Mouse (Mus musculus) midbrain, embryonic 10.5 days (tissue): Measurements from ENCODE around the gene Tmem176a. TPM values are rescaled to one million over a fixed set of nuclear protein-coding genes. Genes with fewer than 3 reads are reported as not detected.
"Not testable (repeated sequence)": the region's sequence is repeated elsewhere in the genome, so short reads cannot be mapped to it uniquely, and the experiment has no call there.

Experiments
- DNase-seq: peaks from one replicate; pipeline ENCODE4 v3.0.0-alpha.2; 2017; ENCODE audit warnings: low spot score
- H3K27ac ChIP-seq: fragments of 300-500 bp; sonication (generic); replicated peaks from 2 replicates; pipeline ENCODE4 v1.5.1; 2016; ENCODE audit warnings: mild to moderate bottlenecking
- H3K27me3 ChIP-seq: fragments of 300-500 bp; sonication (generic); 2 replicates; pipeline ENCODE4 v1.6.1; 2016; ENCODE audit warnings: low read depth, mild to moderate bottlenecking; ENCODE audit not compliant: poor library complexity, severe bottlenecking
- H3K36me3 ChIP-seq: fragments of 300-500 bp; sonication (generic); 2 replicates; pipeline ENCODE4 v1.6.1; 2016; ENCODE audit warnings: mild to moderate bottlenecking, moderate library complexity
- H3K4me1 ChIP-seq: fragments of 300-500 bp; sonication (generic); 2 replicates; pipeline ENCODE4 v1.6.1; 2016
- H3K4me3 ChIP-seq: fragments of 300-500 bp; sonication (generic); 2 replicates; pipeline ENCODE4 v1.5.1; 2016; ENCODE audit warnings: mild to moderate bottlenecking, moderate library complexity
- H3K9me3 ChIP-seq: fragments of 300-500 bp; sonication (generic); replicated peaks from 2 replicates; pipeline ENCODE4 v1.6.1; 2016; ENCODE audit warnings: mild to moderate bottlenecking
- WGBS: fragments of 180-500 bp; shearing (Covaris S2); methylation state at CpG from one replicate; pipeline ENCODE4 v1.1.7; 2016; 5-methylcytosine and 5-hydroxymethylcytosine counted together
- polyA plus RNA-seq: library from polyadenylated mRNA; unstranded; fragments of >200 nt; fragmentation: Nextera tagmentation; extraction: Ambion mirVana; gene quantifications from 2 replicates; pipeline ENCODE4 v1.2.1, GENCODE M21; 2016

Gene Tmem176a
- 10.9 and 14.4 TPM in 2 replicates for polyA plus RNA-seq

GRCm38 (mm10) chr6:48840371-48840969 is at the start of gene Tmem176a:
Tmem176a (plus strand) TSS chr6:48840919.
- Histone ChIP-seq H3K36me3 (no peaks in the 10 kb centered on the region), H3K4me3 (peak within 1 kb of the TSS; percentile 45), H3K4me1 (peaks cover 25% of the 10 kb centered on the region), H3K9me3 (no peaks in the 10 kb centered on the region), H3K27me3 (no peaks in the 10 kb centered on the region), H3K27ac (peak within 1 kb of the TSS; percentile 81)
- no peak for DNase-seq
- 53% methylated on average over 7 of the region's 7 CpGs for WGBS

GRCm38 (mm10) chr6:48801897-48802296 is 38.8 kb upstream of the Tmem176a start:
- Histone ChIP-seq H3K4me1 (no peaks in the 10 kb centered on the region), H3K9me3 (no peaks in the 10 kb centered on the region), H3K27ac (no peak overlapping the region), H3K36me3 (no peaks in the 10 kb centered on the region), H3K27me3 (no peaks in the 10 kb centered on the region), H3K4me3 (no peak overlapping the region)
- no peak for DNase-seq
- 97% methylated on average over 1 of the region's 1 CpGs for WGBS

DNA sequence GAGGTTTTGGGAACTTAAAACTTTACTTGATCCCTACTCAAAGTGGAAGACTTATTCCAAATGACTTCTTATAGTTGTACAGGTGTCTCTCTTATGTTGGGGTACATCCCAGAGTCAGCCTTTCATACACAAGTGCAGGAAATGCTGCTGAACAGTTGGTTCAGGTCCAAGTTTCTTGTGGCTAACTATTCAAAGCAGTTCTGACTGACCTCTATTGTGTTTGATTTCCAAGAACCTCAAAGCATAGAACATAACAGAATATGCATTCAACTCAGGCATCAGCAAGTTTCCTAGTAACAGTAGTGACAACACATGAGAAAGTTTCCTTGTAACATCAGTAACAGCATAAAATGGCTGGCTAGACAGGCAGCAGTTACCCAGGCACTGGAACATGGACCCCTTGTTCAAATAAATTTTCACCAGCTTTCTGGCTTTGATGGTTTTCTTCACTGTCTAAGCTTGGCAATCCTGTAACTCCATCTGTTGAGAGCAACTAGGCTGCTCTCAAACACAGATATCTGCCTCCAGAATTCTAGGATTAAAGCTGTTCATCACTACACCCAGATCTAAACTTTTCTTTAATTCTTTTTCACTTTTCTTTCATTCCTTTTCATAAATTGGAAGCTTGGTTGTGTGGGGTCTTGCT is 37.2 kb upstream of the Tmem176a start:
- Histone ChIP-seq H3K9me3 (no peaks in the 10 kb centered on the region), H3K4me3 (no peak overlapping the region), H3K36me3 (no peaks in the 10 kb centered on the region), H3K27ac (no peak overlapping the region), H3K27me3 (no peaks in the 10 kb centered on the region), H3K4me1 (no peaks in the 10 kb centered on the region)
- no peak for DNase-seq

DNA sequence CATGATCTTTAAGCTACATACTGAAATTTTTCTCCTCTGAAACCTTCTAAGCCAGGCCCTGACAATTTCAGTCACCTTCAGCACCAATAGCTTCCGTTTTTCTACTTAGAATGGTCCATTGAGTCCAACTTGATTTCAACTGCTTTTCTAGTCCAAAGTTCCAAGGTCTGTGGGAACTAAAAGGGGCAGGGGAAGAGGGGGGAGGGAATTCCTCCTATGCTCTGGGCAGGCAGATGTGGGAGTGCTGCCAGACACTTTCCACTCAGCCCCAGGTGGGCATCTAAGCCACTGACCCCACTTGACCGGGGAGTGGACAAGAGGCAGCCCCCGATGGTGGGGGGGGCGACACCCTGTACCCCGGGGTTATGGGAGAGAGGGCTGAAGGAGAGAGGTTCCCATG is 36.4 kb upstream of the Tmem176a start:
- Histone ChIP-seq H3K4me3 (no peak overlapping the region), H3K36me3 (no peaks in the 10 kb centered on the region), H3K4me1 (no peaks in the 10 kb centered on the region), H3K27me3 (no peaks in the 10 kb centered on the region), H3K9me3 (no peaks in the 10 kb centered on the region), H3K27ac (no peak overlapping the region)
- WGBS, result 84% methylated on average over 5 of the region's 5 CpGs
- no peak for DNase-seq

- Histone ChIP-seq H3K9me3 (no peaks in the 10 kb centered on the region), H3K27me3 (no peaks in the 10 kb centered on the region), H3K4me1 (no peaks in the 10 kb centered on the region), H3K4me3 (no peak overlapping the region), H3K27ac (no peak overlapping the region), H3K36me3 (no peaks in the 10 kb centered on the region)
- WGBS, result 92% methylated on average over 3 of the region's 3 CpGs
- DNase-seq, result no peak
These were observed 34.0 kb upstream of the Tmem176a start for GRCm38 (mm10) chr6:48806746-48807145.

DNA sequence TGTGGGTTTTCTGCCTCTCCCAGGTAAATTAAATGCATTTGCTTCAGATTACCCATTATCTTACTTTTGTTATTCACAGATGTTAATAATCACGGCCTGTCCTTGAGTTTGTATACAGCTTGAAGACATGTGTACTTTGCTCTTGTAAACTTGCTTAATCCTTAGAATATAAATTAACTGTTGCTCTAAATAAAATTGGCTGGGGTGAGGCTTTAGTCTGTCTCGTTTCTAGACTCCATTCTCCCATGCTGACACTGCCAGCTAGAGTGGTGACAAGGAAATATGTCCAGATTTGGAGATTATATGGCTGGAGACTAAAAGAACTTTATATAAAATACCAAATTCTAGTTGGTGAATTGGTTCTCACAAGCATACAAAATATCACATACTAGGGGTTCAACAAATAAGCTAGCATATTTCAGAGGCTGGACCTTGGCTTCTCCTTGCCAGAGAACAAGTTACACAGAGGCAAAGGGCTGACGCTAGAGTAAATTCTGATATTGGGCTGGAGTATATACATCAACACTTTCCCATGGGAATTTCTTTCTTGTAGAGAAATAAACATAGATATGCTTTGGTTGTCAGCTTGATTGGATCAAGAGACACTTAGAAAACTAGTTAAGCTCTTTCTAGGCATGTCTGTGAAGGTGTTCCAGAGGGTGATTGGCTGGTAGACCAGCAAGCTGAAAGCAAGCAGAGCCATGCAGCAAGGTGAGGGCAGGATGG is 31.1 kb upstream of the Tmem176a start:
- WGBS, result 85% methylated on average over 3 of the region's 3 CpGs
- Histone ChIP-seq H3K4me3 (no peak overlapping the region), H3K27me3 (no peaks in the 10 kb centered on the region), H3K27ac (no peak overlapping the region), H3K4me1 (no peaks in the 10 kb centered on the region), H3K36me3 (no peaks in the 10 kb centered on the region), H3K9me3 (no peaks in the 10 kb centered on the region)
- DNase-seq, result no peak

- no peaks in the 10 kb centered on the region for H3K9me3 ChIP-seq
- DNase-seq, result no peak
- H3K27ac ChIP-seq, result no peak overlapping the region
- no peaks in the 10 kb centered on the region for H3K27me3 ChIP-seq
- no peaks in the 10 kb centered on the region for H3K36me3 ChIP-seq
- H3K4me1 ChIP-seq, result no peaks in the 10 kb centered on the region
- H3K4me3 ChIP-seq, result no peak overlapping the region
These were observed 25.7 kb upstream of the Tmem176a start for GRCm38 (mm10) chr6:48815013-48815412.

DNA sequence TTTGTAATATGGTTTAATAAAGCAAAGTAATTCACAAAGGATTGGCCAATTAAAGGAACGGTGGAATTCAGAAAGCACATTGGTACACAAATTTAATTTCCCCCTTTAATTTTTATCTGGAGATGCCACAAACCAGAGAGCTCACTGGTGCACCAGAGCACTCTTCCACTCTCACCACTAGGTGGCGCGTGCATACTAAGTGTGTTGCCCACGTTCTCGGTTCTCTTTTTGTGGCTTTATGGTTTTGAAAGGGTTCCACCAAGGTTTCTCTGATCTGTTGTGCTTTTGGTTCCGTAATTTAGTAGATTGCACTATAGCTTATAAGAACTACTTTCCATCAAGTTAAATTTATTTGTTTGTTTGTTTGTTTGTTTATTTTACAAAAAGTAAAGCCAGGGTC is 22.9 kb upstream of the Tmem176a start:
- Histone ChIP-seq H3K4me3 (no peak overlapping the region), H3K27ac (no peak overlapping the region), H3K4me1 (no peaks in the 10 kb centered on the region), H3K9me3 (no peaks in the 10 kb centered on the region), H3K27me3 (no peaks in the 10 kb centered on the region), H3K36me3 (no peaks in the 10 kb centered on the region)
- DNase-seq, result peak; percentile 67
- 12% methylated on average over 6 of the region's 6 CpGs for WGBS

GRCm38 (mm10) chr6:48821991-48822785 is 18.5 kb upstream of the Tmem176a start:
- 89% methylated on average over 7 of the region's 7 CpGs for WGBS
- not testable (repeated sequence) for H3K9me3 ChIP-seq, DNase-seq

DNA sequence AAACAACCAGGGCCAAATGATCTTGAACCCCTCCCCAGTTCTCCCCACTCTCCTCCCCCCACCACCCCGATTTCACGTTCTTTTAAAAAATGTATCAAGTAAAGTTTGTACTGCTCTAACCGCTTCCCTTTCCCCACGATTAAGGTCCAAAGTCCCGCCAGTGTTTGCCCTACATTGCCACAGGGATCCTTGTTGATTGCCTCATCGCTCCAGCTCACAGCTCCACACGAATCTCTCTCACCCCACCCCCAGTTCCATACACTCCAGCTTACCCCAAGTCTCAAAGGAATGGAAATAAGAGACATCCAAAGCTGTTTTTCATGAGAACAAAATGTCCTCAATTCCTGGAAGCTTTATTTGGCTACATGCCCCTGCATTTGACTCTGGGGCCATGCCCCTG is 15.7 kb upstream of the Tmem176a start:
- Histone ChIP-seq H3K27ac (no peak overlapping the region), H3K9me3 (no peaks in the 10 kb centered on the region), H3K4me3 (no peak overlapping the region), H3K4me1 (no peaks in the 10 kb centered on the region), H3K36me3 (no peaks in the 10 kb centered on the region), H3K27me3 (no peaks in the 10 kb centered on the region)
- WGBS, result 78% methylated on average over 7 of the region's 7 CpGs
- no peak for DNase-seq

More at GRCm38 (mm10) chr6:48821991-48822785, 18.5 kb upstream of the Tmem176a start:
- H3K36me3 ChIP-seq, H3K4me1 ChIP-seq, H3K27ac ChIP-seq, H3K4me3 ChIP-seq, H3K27me3 ChIP-seq: not testable (repeated sequence)

- Histone ChIP-seq H3K27me3 (no peaks in the 10 kb centered on the region), H3K36me3 (peaks cover 6% of the 10 kb centered on the region; the same call in 1 of the 2 replicates), H3K4me1 (no peaks in the 10 kb centered on the region), H3K9me3 (no peaks in the 10 kb centered on the region), H3K4me3 (no peak overlapping the region), H3K27ac (no peak overlapping the region)
- 88% methylated on average over 1 of the region's 1 CpGs for WGBS
- peak; percentile 5 for DNase-seq
These were observed 11.7 kb upstream of the Tmem176a start for GRCm38 (mm10) chr6:48828976-48829375.

DNA sequence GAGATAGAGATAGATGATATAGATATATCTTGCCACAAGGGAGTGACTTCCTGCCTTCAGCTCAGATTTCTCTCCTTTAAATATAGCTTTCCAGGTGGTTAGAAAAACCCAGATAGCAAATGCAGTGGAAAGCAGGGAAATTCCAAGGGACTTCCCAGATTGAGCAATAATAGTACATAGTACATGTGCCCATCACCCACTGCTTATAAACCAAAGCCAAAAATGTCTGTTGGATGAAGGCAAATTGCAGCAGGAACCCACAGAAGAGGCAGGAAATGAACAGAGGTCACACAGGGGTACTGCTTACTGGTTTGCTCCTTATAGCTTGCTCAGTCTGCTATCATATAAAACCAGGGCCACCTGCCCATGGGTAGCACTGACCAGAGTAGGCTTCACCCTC is 11.1 kb upstream of the Tmem176a start:
- Histone ChIP-seq H3K27ac (no peak overlapping the region), H3K27me3 (no peaks in the 10 kb centered on the region), H3K36me3 (peaks cover 12% of the 10 kb centered on the region; the same call in 1 of the 2 replicates), H3K9me3 (no peaks in the 10 kb centered on the region), H3K4me1 (no peaks in the 10 kb centered on the region), H3K4me3 (no peak overlapping the region)
- peak; percentile 0 for DNase-seq
